Mouse (Mus musculus) embryonic facial prominence, embryonic 15.5 days (tissue): Measurements from ENCODE around the gene Gm5797. TPM values are rescaled to one million over a fixed set of nuclear protein-coding genes. Genes with fewer than 3 reads are reported as not detected.
"Not testable (repeated sequence)": the region's sequence is repeated elsewhere in the genome, so short reads cannot be mapped to it uniquely, and the experiment has no call there.

Experiments
- ATAC-seq: fragments of 200-750 bp; cut with Nextera tagmentation; 2 replicates; pipeline ENCODE4 v1.8.0; 2017; ENCODE audit warnings: low read depth, moderate TSS enrichment; ENCODE audit not compliant: insufficient number of reproducible peaks, low FRiP score, low TSS enrichment
- H3K27ac ChIP-seq: fragments of 300-500 bp; sonication (generic); replicated peaks from 2 replicates; pipeline ENCODE4 v1.5.1; 2015; ENCODE audit warnings: mild to moderate bottlenecking, inconsistent platforms
- H3K27me3 ChIP-seq: fragments of 300-500 bp; sonication (generic); 2 replicates; pipeline ENCODE4 v1.6.1; 2015; ENCODE audit warnings: inconsistent platforms
- H3K36me3 ChIP-seq: fragments of 300-500 bp; sonication (generic); 2 replicates; pipeline ENCODE4 v1.6.1; 2015; ENCODE audit warnings: mild to moderate bottlenecking, inconsistent platforms
- H3K4me1 ChIP-seq: fragments of 300-500 bp; sonication (generic); 2 replicates; pipeline ENCODE4 v1.6.1; 2015; ENCODE audit warnings: inconsistent platforms
- H3K4me2 ChIP-seq: fragments of 300-500 bp; sonication (generic); replicated peaks from 2 replicates; pipeline ENCODE4 v1.6.1; 2015; ENCODE audit warnings: mild to moderate bottlenecking, inconsistent platforms
- H3K4me3 ChIP-seq: fragments of 300-500 bp; sonication (generic); replicated peaks from 2 replicates; pipeline ENCODE4 v1.5.1; 2015; ENCODE audit warnings: mild to moderate bottlenecking, inconsistent platforms
- H3K9ac ChIP-seq: fragments of 300-500 bp; sonication (generic); 2 replicates; pipeline ENCODE4 v1.6.1; 2015; ENCODE audit warnings: inconsistent platforms
- H3K9me3 ChIP-seq: fragments of 300-500 bp; sonication (generic); replicated peaks from 2 replicates; pipeline ENCODE4 v1.6.1; 2016; ENCODE audit warnings: inconsistent platforms
- WGBS: fragments of 180-500 bp; shearing (Covaris S2); methylation state at CpG from one replicate; pipeline ENCODE4 v1.1.7; 2015; 5-methylcytosine and 5-hydroxymethylcytosine counted together
- polyA plus RNA-seq: library from polyadenylated mRNA; unstranded; fragments of >200 nt; fragmentation: Nextera tagmentation; extraction: Ambion mirVana; gene quantifications from 2 replicates; pipeline ENCODE4 v1.2.1, GENCODE M21; 2015

The Gm5797 gene
- polyA plus RNA-seq = not detected in 2 replicates

- H3K4me1 ChIP-seq, H3K9me3 ChIP-seq, H3K9ac ChIP-seq, H3K27ac ChIP-seq, H3K4me2 ChIP-seq, ATAC-seq, H3K36me3 ChIP-seq, H3K4me3 ChIP-seq, H3K27me3 ChIP-seq: not testable (repeated sequence)
- no CpG with 5 or more reads among the region's 1 CpGs for WGBS
These were observed at the start of gene Gm5797 for GRCm38 (mm10) chr14:7332295-7332694. TSS of gene Gm5797 (minus strand) at chr14:7332395.

GRCm38 (mm10) chr14:7365034-7365433 is 32.8 kb upstream of the Gm5797 start, which contains the start of gene Gm8374:
TSS of gene Gm8374 (minus strand) at chr14:7365134.
- not testable (repeated sequence) for H3K4me2 ChIP-seq, ATAC-seq, H3K9ac ChIP-seq, H3K4me3 ChIP-seq, H3K9me3 ChIP-seq, H3K36me3 ChIP-seq, H3K4me1 ChIP-seq, H3K27ac ChIP-seq, H3K27me3 ChIP-seq
- whole genome bisulfite sequencing = 85% methylated on average over 3 of the region's 3 CpGs

- not testable (repeated sequence) for H3K4me1 ChIP-seq, ATAC-seq, H3K36me3 ChIP-seq, H3K27ac ChIP-seq, H3K9ac ChIP-seq, H3K27me3 ChIP-seq, H3K9me3 ChIP-seq
- Histone ChIP-seq H3K4me3 (peak overlapping the region; percentile 44), H3K4me2 (peak overlapping the region; percentile 75)
- WGBS = under 1% methylated on average over 17 of the region's 19 CpGs
These were observed 17.1 kb downstream of the Gm5797 start for GRCm38 (mm10) chr14:7315093-7315492.

GRCm38 (mm10) chr14:7314661-7315060 is 17.5 kb downstream of the Gm5797 start, which contains the start of gene Gm3739:
TSS of gene Gm3739 (minus strand) at chr14:7315049.
- H3K4me1 ChIP-seq, ATAC-seq, H3K27me3 ChIP-seq, H3K9ac ChIP-seq, H3K27ac ChIP-seq, H3K36me3 ChIP-seq, H3K9me3 ChIP-seq: not testable (repeated sequence)
- WGBS = 0% methylated on average over 13 of the region's 35 CpGs
- peak within 1 kb of the TSS; percentile 75 for H3K4me2 ChIP-seq
- H3K4me3 ChIP-seq = peak within 1 kb of the TSS; percentile 44

Other genes with a start within 250 kb of the Gm5797 start
- gene Gm3696, start 231.8 kb downstream of the Gm5797 start, polyA plus RNA-seq = 0.52 and 1.1 TPM in 2 replicates
- not detected in 2 replicates for gene Gm6676, start 207.0 kb downstream of the Gm5797 start, polyA plus RNA-seq
- gene Gm3512, start 157.9 kb downstream of the Gm5797 start, polyA plus RNA-seq = 3.0 and 3.7 TPM in 2 replicates
- not detected in 2 replicates for gene Gm16434, start 137.9 kb downstream of the Gm5797 start, polyA plus RNA-seq
- not detected in 2 replicates for gene Gm3727, start 67.7 kb downstream of the Gm5797 start, polyA plus RNA-seq
- 0.35 and 0.46 TPM in 2 replicates for gene Gm3739, start 17.3 kb downstream of the Gm5797 start, polyA plus RNA-seq
- gene Gm8374, start 32.7 kb upstream of the Gm5797 start, polyA plus RNA-seq = not detected in 2 replicates
- gene Gm3755, start 118.5 kb upstream of the Gm5797 start, polyA plus RNA-seq = not detected in 2 replicates
- gene Gm3752, start 151.4 kb upstream of the Gm5797 start, polyA plus RNA-seq = 0.56 TPM in 1 of 2 replicates, not detected in the other
- gene Gm3558, start 236.2 kb upstream of the Gm5797 start, polyA plus RNA-seq = 0.18 and 0.40 TPM in 2 replicates